Mouse (Mus musculus): ENCODE measurements at regions not wholly inside any gene's neighbourhood (a gene's known extent, or its start where the extent isn't known, plus 50 kb on each side); places are given as distances from the start of the nearest gene placed in this dataset.

DNA sequence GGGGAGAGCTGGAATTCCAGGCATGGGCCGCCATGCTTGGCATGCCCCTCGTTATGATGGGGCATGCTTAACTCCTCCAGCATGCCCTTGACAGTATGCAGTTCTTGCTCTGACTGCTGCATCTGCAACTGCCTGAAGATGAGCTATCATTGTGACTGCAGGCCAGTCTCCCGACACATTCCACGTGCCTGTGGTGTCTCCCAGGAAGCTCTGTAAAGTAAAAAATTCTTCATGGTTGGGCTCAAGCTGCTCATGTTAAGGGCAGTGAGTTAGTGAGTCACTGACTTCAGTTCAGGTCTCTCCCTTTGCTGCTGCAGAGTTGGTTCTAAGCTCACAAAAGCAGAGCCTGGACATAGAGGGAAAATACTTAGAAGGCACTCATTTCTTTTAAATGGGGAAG lies 161.5 kb downstream of the Sox2 start:
- Histone ChIP-seq H3K4me3 (ENCODE audit: insufficient read depth, low read depth, low read length) (no peak overlapping the region), H3K27me3 (ENCODE audit: control insufficient read depth, insufficient read depth, low read length) (no peaks in the 10 kb centered on the region), H3K9ac (ENCODE audit: low read depth, low read length) (no peak overlapping the region), H3K4me1 (ENCODE audit: control insufficient read depth, insufficient read depth, low read length) (no peaks in the 10 kb centered on the region), H3K79me2 (ENCODE audit: control insufficient read depth, insufficient read depth, low read length) (no peaks in the 10 kb centered on the region), H3K36me3 (ENCODE audit: control insufficient read depth, insufficient read depth, low read length) (no peaks in the 10 kb centered on the region), H3K27ac (replicated peaks; ENCODE audit: insufficient read depth, low read depth, low read length) (no peak overlapping the region)
- WGBS: 68% methylated on average over 4 of the region's 4 CpGs
- TF ChIP-seq POLR2A (IDR thresholded peaks at IDR 0.05; ENCODE audit: extremely low read depth, insufficient read depth, low read length) (no peak), CTCF (IDR thresholded peaks at IDR 0.05; ENCODE audit: low read depth, low read length) (no peak)
- DNase-seq (ENCODE audit: extremely low read depth, low read depth, low spot score): no peak

DNA sequence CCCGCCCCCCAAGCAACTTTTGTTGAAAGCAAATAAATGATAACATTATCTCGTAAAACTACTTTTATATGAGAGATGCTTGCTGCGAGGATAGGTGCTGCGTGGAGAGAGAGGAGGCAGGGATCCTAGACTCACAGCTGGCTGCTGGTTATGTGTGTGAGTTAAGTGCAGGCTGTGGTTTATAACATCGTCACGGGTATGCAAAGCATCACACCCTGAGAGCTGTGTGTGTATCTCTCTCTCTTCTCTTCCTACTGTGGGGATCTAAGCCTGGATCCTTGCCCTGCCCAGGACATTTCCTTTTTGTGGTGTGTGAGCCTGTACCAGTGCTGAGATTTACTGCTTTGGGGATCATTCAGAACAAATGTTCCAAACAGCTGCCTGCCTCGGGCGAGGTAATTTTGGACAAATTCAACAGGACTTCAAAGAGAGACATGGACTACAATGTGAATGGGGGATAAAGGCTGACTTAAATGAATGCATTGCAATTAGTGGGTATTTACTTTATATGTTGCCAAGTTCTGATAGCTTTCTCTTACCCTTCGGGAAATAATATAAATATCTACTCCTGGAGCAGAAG lies 162.9 kb downstream of the Sox2 start:
- 50% methylated on average over 9 of the region's 9 CpGs for WGBS
- TF ChIP-seq CTCF (IDR thresholded peaks at IDR 0.05; ENCODE audit: low read depth, low read length) (no peak), POLR2A (IDR thresholded peaks at IDR 0.05; ENCODE audit: extremely low read depth, insufficient read depth, low read length) (no peak)
- no peak for DNase-seq (ENCODE audit: extremely low read depth, low read depth, low spot score)

DNA sequence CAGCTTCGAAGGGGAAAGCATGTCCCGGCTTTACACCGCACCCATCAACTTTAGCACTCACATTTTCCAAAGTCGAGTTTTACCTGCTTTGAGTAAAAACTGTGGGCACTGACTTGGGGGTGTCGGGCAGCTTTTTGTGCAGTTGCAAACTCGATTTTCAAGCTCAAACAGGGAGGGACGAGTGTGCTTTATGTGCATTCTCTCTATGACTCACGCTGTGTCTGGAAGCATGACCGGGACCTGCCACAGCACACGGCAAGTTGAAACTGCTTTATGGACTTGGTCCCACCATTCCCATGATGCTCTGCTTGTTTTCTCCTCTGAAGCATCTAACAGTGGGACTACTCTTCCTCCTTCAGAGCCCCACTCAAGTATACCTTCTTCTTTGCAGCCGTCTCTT lies 174.8 kb downstream of the Sox2 start:
- Histone ChIP-seq H3K36me3 (ENCODE audit: control insufficient read depth, insufficient read depth, low read length) (no peaks in the 10 kb centered on the region), H3K79me2 (ENCODE audit: control insufficient read depth, insufficient read depth, low read length) (no peaks in the 10 kb centered on the region), H3K27me3 (ENCODE audit: control insufficient read depth, insufficient read depth, low read length) (no peaks in the 10 kb centered on the region), H3K27ac (replicated peaks; ENCODE audit: insufficient read depth, low read depth, low read length) (no peak overlapping the region), H3K4me1 (ENCODE audit: control insufficient read depth, insufficient read depth, low read length) (no peaks in the 10 kb centered on the region), H3K9ac (ENCODE audit: low read depth, low read length) (no peak overlapping the region), H3K4me3 (ENCODE audit: insufficient read depth, low read depth, low read length) (no peak overlapping the region)
- TF ChIP-seq POLR2A (IDR thresholded peaks at IDR 0.05; ENCODE audit: extremely low read depth, insufficient read depth, low read length) (no peak), CTCF (IDR thresholded peaks at IDR 0.05; ENCODE audit: low read depth, low read length) (no peak)
- WGBS: 79% methylated on average over 11 of the region's 11 CpGs
- no peak for DNase-seq (ENCODE audit: extremely low read depth, low read depth, low spot score)

More for the DNA sequence above, 162.9 kb downstream of the Sox2 start:
- H3K36me3 ChIP-seq (ENCODE audit: control insufficient read depth, insufficient read depth, low read length): no peaks in the 10 kb centered on the region
- no peak overlapping the region for H3K27ac ChIP-seq (replicated peaks; ENCODE audit: insufficient read depth, low read depth, low read length)
- no peak overlapping the region for H3K4me3 ChIP-seq (ENCODE audit: insufficient read depth, low read depth, low read length)
- no peaks in the 10 kb centered on the region for H3K4me1 ChIP-seq (ENCODE audit: control insufficient read depth, insufficient read depth, low read length)
- H3K27me3 ChIP-seq (ENCODE audit: control insufficient read depth, insufficient read depth, low read length): no peaks in the 10 kb centered on the region
- no peak overlapping the region for H3K9ac ChIP-seq (ENCODE audit: low read depth, low read length)
- H3K79me2 ChIP-seq (ENCODE audit: control insufficient read depth, insufficient read depth, low read length): no peaks in the 10 kb centered on the region

DNA sequence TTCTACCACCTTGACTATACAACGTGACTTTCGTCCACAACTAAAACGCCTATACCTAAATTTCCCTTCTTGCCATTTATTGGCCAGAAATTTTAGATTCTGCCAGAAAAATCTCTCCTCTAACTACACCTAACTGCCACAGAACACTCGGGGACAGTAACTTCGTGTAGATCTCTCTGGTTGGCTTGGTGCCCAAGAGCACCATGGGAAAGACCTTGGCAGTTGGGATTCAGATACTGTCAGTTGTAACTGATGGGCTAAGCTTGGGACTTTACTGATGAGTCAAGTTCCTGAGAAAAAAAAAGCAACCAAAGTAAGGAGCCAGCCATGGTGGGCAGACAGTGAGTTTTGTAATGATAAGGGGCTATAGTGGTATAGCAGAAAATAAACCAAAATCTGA lies 176.2 kb downstream of the Sox2 start:
- no peak overlapping the region for H3K9ac ChIP-seq (ENCODE audit: low read depth, low read length)
- H3K4me1 ChIP-seq (ENCODE audit: control insufficient read depth, insufficient read depth, low read length): no peaks in the 10 kb centered on the region
- DNase-seq (ENCODE audit: extremely low read depth, low read depth, low spot score): no peak
- no peaks in the 10 kb centered on the region for H3K36me3 ChIP-seq (ENCODE audit: control insufficient read depth, insufficient read depth, low read length)
- no peaks in the 10 kb centered on the region for H3K79me2 ChIP-seq (ENCODE audit: control insufficient read depth, insufficient read depth, low read length)
- H3K4me3 ChIP-seq (ENCODE audit: insufficient read depth, low read depth, low read length): no peak overlapping the region
- WGBS: 79% methylated on average over 5 of the region's 5 CpGs
- TF ChIP-seq POLR2A (IDR thresholded peaks at IDR 0.05; ENCODE audit: extremely low read depth, insufficient read depth, low read length) (no peak), CTCF (IDR thresholded peaks at IDR 0.05; ENCODE audit: low read depth, low read length) (no peak)
- no peak overlapping the region for H3K27ac ChIP-seq (replicated peaks; ENCODE audit: insufficient read depth, low read depth, low read length)
- H3K27me3 ChIP-seq (ENCODE audit: control insufficient read depth, insufficient read depth, low read length): no peaks in the 10 kb centered on the region

DNA sequence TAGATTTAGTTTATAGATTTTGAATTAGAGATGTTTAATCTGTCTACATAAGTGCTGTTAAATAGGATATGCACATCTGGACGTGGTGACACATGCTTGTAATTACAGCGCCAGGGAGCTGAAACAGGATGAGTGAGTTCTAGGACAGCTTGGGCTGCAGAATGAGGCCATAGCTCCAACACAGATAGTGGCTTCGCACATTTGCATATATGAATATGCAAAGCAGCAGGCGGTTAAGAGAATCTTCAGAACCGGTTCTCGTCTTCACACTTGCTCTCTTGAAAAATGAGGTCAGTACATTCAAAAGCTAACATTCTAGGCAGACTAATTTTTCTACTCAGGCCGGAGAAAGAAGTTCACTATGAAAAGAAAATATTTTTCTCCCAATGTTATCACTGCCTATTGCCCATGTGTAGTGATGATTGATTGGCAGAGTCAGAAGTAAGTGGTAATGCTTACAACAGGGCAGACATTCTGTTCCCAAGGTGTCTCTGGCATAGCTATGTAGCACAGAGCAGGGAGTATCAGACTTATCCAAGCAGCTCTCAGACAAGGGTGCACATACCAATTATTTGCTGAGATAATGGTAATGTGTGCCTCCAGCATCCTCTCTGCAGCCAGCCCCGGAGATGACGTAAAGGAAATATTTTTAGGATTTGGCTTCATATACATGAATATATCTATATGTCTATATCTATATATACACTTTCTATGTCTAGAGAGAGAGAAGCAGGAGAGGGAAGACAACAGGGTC lies 178.4 kb downstream of the Sox2 start:
- H3K4me1 ChIP-seq (ENCODE audit: control insufficient read depth, insufficient read depth, low read length): no peaks in the 10 kb centered on the region
- H3K9ac ChIP-seq (ENCODE audit: low read depth, low read length): no peak overlapping the region
- H3K36me3 ChIP-seq (ENCODE audit: control insufficient read depth, insufficient read depth, low read length): no peaks in the 10 kb centered on the region
- 71% methylated on average over 9 of the region's 9 CpGs for WGBS
- no peaks in the 10 kb centered on the region for H3K27me3 ChIP-seq (ENCODE audit: control insufficient read depth, insufficient read depth, low read length)
- no peaks in the 10 kb centered on the region for H3K79me2 ChIP-seq (ENCODE audit: control insufficient read depth, insufficient read depth, low read length)
- no peak overlapping the region for H3K27ac ChIP-seq (replicated peaks; ENCODE audit: insufficient read depth, low read depth, low read length)
- TF ChIP-seq POLR2A (IDR thresholded peaks at IDR 0.05; ENCODE audit: extremely low read depth, insufficient read depth, low read length) (no peak), CTCF (IDR thresholded peaks at IDR 0.05; ENCODE audit: low read depth, low read length) (no peak)
- DNase-seq (ENCODE audit: extremely low read depth, low read depth, low spot score): no peak
- H3K4me3 ChIP-seq (ENCODE audit: insufficient read depth, low read depth, low read length): no peak overlapping the region

DNA sequence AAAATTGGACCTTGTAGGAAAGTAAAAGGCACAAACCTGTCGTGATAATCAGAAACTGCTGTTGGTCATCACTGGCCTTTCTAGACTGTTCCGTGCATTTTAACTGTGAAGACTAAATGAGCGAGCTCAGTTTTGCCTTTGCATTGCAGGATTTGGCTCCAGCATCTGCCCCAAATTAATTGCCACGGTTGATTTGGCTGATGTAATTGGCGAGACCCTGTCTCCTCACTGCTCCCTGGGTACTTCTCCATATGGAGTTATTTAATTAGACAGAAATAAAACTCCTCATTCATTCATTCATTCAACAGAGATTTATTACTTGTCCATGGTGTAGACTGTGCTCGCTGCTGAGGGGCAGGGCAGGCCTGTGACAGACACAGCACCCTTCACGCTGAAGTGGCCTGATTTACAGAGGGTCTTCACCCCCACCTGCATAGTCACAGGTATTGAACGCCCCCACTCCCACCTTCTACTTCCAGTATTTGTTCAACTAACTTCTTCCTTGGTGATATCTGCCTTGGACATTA lies 186.6 kb downstream of the Sox2 start:
- Histone ChIP-seq H3K27ac (replicated peaks; ENCODE audit: insufficient read depth, low read depth, low read length) (no peak overlapping the region), H3K36me3 (ENCODE audit: control insufficient read depth, insufficient read depth, low read length) (no peaks in the 10 kb centered on the region), H3K27me3 (ENCODE audit: control insufficient read depth, insufficient read depth, low read length) (no peaks in the 10 kb centered on the region), H3K9ac (ENCODE audit: low read depth, low read length) (no peak overlapping the region), H3K79me2 (ENCODE audit: control insufficient read depth, insufficient read depth, low read length) (no peaks in the 10 kb centered on the region), H3K4me3 (ENCODE audit: insufficient read depth, low read depth, low read length) (no peak overlapping the region), H3K4me1 (ENCODE audit: control insufficient read depth, insufficient read depth, low read length) (no peaks in the 10 kb centered on the region)
- WGBS: 86% methylated on average over 8 of the region's 8 CpGs
- TF ChIP-seq CTCF (IDR thresholded peaks at IDR 0.05; ENCODE audit: low read depth, low read length) (no peak), POLR2A (IDR thresholded peaks at IDR 0.05; ENCODE audit: extremely low read depth, insufficient read depth, low read length) (no peak)
- DNase-seq (ENCODE audit: extremely low read depth, low read depth, low spot score): no peak
